Mouse (Mus musculus) gastrocnemius, postnatal 10 days (tissue): ENCODE data around the gene Chst12. TPM values are rescaled to one million over a fixed set of nuclear protein-coding genes. Genes with fewer than 3 reads are reported as not detected.
A peak's percentile ranks its signal among the peaks of the same experiment; 100 is the strongest.

Experiments
- DNase-seq: peaks from one replicate; pipeline ENCODE4 v3.0.0; 2021; ENCODE audit warnings: mixed read lengths
- total RNA-seq, 2 experiments: library from RNA; stranded (reverse); gene quantifications; 2 replicates each; pipeline ENCODE4 v1.2.3; 2021

Chst12 gene
- total RNA-seq, 2 experiments from 2014 or later, result 9.6 to 14.5 TPM

- DNase-seq, result no peak
Measured at GRCm38 (mm10) chr5:140517159-140517920, 12.0 kb downstream of the Chst12 start.

GRCm38 (mm10) chr5:140517921-140518230 is 12.5 kb downstream of the Chst12 start:
- DNase-seq, result no peak

GRCm38 (mm10) chr5:140521196-140521595 is 15.8 kb downstream of the Chst12 start:
- no peak for DNase-seq

GRCm38 (mm10) chr5:140526754-140527153 is 21.4 kb downstream of the Chst12 start:
- DNase-seq, result no peak

DNA sequence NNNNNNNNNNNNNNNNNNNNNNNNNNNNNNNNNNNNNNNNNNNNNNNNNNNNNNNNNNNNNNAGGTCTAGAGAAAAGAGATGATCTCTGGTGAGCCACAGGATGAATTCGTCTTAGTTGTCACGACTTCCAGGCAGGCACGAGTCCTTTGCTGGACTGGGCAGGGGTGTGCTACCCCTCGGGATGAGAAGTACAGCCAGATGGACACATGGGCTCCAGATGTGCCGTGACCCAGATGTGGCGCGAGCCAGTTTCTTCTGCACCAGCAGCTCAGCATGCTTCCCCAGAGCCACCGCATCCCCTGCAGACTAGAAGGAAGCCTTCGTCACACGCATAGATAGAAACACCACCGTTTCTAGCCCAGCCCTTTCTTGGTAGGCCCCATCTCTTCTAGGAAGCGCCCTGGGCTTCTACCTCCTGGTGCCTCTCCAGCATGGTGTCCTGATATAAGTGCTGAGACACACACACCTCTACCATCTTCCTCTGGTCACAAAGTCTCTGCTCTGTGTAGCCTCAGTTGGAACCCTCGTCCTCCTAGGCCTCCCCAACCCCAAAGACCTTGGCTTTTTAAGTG is 32.8 kb downstream of the Chst12 start:
- DNase-seq, result no peak

DNA sequence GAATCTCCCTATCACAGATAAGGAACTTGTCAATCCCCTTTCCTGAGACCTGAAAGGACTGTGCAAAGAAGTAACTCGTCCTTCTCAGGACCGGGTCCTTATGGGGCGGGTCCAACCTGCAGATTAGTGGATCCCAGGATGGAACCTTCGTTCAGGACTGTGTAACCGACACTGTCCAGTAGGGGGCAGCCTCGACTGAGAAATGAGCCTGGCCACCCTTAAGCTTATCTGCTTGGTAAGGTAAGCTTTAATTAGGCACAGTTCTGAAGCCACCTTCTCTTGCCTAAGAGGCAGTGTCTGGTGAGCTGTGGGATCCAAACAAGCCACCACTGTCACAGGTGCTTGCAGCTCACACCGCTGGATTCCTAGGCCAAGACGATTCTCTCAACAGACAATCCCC is 34.8 kb downstream of the Chst12 start:
- peak; percentile 85 for DNase-seq

- DNase-seq, result no peak
Measured at GRCm38 (mm10) chr5:140542811-140543575, 37.6 kb downstream of the Chst12 start.

- DNase-seq, result no peak
Measured at GRCm38 (mm10) chr5:140545651-140546050, 40.3 kb downstream of the Chst12 start.

DNA sequence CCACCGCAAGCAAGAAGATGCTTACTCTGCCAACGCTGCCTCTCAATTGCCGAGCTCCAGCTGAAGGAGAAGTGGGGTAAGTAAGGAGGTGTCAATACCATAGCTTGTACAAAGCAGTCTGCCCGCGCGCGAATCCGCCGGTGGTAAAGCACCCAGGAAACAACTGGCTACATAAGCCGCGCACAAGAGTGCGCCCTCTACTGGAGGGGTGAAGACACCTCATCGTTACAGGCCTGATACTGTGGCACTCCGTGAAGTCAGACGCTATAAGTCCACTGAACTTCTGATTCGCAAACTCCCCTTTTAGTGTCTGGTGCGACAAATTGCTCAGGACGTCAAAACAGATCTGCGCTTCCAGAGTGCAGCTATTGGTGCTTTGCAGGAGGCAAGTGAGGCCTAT is 41.0 kb downstream of the Chst12 start:
- DNase-seq, result no peak

DNA sequence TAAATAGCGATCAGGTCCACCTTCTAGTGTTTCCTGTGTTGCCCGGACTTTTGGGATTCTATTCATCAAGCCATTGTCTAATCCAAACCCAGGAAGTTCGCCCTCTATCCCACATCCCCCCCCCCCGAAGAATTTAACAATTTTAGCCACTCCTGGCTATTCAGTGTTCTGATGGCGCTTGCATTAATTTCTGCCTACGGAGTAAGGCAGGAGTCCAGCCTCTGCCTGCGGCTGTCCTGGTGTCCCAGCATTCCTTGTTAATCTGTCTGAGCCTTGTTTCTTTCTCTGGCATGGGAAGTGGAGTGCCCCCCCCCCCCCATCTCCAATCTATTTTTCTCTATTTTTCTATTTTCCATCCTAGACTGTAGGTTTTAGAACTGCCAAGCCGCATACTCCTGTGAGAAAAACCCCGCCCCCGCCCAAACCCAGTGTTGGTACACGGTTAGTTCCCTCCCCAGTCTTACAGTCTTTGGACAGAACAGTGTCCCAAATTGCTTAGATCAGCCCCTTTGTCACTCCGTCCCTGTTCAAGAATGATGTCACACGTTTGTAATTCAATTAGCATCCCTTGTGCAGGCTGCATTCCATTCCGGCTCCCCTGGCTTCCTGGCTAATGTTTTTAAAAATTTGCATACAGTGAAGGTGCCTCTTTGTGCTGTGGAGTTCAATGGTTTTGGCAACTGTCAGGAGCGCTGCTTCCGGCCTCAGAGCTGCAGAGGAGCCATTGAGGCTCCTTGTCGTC is 44.1 kb downstream of the Chst12 start:
- DNase-seq, result no peak

GRCm38 (mm10) chr5:140553719-140554118 is 48.4 kb downstream of the Chst12 start:
- no peak for DNase-seq

DNA sequence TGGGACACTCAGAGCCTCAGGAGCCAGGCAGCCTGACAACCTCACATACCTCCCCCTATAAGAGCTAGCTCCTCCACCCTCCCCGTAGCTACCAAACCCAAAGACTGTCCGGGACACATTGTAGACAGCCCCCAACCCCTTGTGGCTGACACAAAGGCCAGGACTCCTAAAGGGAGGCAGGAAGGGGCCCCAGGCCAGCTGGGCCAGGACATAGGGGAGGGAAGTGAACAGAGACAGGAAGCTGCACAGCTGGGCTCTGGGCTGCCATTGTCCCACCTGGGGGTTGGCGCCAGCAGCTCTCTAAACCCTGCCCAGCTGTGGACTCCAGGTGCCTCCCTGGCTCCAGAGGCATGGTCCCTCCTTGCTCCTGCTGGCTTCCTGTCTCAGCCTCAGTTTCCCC is 51.5 kb downstream of the Chst12 start:
- no peak for DNase-seq

GRCm38 (mm10) chr5:140562601-140563000 is 57.3 kb downstream of the Chst12 start:
- DNase-seq, result no peak

GRCm38 (mm10) chr5:140564896-140565295 is 59.5 kb downstream of the Chst12 start, which contains the start of gene Grifin:
Grifin (minus strand) TSS chr5:140565071.
- no peak for DNase-seq

DNA sequence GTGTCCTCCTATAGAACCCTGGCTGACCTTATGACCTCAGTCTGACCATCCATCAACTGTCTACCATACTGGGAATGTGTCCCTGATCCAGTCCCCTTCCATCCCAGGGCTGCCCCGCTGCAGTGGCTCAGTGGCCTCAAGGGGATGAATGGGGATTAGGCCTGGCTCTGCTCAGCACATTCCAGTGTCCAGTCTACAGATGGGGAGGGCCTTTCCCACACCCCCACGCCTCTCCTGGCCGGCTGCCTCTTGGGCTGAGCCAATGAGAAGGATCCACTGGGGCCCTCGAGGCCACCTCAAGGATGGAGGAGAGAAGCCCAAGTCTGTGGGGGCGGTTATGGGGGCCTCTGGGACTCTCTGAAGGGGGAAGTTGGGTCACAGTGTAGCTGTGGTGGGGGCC is 60.1 kb downstream of the Chst12 start:
- peak; percentile 75 for DNase-seq

DNA sequence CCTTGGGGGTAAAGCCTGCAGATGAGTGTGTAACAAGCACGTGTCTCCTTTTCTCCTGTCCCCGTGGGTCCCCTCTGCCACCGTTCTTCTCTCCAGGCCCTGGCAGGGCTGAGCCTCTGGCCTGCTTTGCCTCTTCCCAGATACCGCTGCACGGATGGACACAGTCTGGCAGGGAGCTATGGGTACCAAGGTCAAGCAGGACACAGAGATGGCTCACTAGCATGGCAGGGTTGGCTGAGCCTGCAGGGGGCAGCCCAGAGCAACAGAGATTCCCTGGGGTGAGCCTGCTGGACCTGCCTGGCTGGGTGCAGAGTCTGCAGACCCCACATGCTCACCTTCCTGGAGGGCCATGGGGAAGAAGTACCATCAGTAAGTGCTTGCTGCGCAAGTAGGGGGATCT is 60.5 kb downstream of the Chst12 start:
- peak; percentile 57 for DNase-seq

GRCm38 (mm10) chr5:140566271-140566670 is 60.9 kb downstream of the Chst12 start:
- DNase-seq, result no peak

DNA sequence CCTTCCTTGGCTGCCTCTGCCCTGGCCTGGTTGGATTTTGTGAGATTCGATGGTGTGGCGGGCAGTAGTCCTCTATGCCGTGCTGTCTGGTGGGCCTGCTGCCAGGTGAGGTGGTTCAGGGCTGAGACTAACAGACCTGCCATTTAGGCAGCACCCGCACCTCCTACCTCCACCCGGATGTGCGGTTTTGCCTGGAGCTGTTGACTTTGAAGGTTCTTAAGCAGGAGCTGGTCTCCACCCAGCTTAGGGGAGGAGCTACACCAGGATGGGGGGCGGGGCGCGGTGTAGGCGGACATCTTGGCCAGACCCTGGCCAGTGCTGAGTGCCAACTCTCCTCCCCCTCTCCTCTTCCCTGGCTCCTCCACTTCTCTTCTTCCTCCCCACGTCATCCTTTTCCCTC is 62.0 kb downstream of the Chst12 start:
- peak; percentile 54 for DNase-seq

DNA sequence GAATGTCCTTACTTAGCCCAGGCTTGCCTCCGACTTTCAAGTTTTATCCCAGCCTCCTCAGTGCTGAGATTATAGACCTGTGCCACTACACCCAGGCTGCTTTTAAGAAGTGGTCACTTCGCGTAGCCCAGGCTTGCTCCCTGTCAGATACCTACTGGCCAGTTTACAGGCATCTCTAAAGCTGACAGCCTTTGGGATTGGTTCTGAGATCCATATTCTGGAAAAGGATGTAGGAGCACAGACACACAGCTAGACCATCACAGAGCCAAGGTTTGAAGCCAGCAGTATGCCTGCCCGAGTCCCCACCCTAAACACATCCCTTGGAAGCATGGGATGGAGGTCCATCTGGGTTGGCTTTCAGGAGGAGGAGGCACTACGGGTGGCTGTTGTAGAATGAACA is 62.4 kb downstream of the Chst12 start:
- DNase-seq, result no peak

- peak; percentile 72 for DNase-seq
Measured at GRCm38 (mm10) chr5:140568321-140568970, 63.1 kb downstream of the Chst12 start.

DNA sequence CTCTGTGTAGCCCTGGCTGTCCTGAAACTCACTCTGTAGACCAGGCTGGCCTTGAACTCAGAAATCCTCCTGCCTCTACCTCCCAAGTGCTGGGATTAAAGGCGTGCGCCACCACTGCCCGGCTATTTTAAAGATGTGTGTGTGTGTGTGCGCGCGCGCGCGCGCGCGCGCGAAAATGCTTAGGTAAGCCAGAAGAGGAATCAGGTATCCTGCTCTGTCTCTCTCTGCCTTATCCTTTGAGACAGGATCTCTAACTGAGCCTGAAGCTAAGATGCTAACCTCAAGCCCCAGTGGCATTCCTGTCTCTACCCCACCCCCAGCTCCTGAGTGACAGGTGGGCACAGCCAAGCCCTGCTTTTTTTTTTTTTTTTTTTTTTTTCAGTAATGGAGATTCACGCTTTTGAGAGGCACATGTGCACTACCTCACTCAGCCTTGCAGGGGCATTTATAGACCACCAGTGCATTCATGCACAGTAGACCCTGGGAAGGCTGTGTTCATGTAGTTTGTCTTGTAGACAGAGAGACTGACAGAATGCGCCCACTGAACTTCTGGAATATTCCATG is 63.8 kb downstream of the Chst12 start:
- no peak for DNase-seq
